Mouse (Mus musculus): ENCODE results near the gene Arpin. TPM values are rescaled to one million over a fixed set of nuclear protein-coding genes. Genes with fewer than 3 reads are reported as not detected.

Arpin gene
- polyA plus RNA-seq, 1 experiment from 2014 or later, result 28.4 TPM

DNA sequence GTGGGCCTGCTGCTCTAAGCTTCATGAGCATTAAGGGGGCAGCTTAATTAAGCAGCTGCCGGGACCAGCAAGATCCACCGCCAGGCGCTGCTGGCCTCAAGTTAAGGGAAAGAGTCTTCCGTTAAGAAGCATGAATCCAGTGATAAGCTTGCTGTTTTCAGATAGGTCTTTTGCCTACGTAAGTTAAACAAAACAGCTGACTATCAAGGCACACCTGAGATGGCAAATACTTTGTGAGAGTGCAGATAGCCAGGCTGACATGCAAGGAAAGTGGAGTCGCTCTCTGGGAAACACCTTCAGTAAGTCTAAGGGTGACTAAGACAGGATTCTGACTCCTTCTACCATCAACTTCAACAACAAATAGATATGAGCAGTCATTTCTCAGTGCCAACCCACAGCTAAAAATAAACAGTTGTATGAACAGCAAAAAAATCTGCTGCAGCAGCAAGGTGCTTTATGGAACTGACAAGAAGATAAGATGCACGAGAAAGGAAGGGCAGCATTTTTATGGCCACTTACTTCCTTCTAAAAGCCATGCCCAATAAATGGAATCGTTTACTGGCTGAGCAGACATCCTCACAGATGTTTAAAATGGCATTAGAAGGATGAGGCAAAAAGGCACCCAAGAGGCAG is 31.9 kb downstream of the Arpin start:
- H3K4me3 ChIP-seq (ENCODE audit: low read length), result no peak overlapping the region
- H3K9me3 ChIP-seq (ENCODE audit: control insufficient read depth, low read length), result no peaks in the 10 kb centered on the region
- peaks cover 4% of the 10 kb centered on the region; the same call in 1 of the 2 replicates for H3K36me3 ChIP-seq (ENCODE audit: control insufficient read depth, insufficient read depth, low read length)
- H3K27ac ChIP-seq (ENCODE audit: low read length), result no peak overlapping the region
- H3K4me1 ChIP-seq (replicated peaks; ENCODE audit: control insufficient read depth, insufficient read depth, low read length), result no peaks in the 10 kb centered on the region
- WGBS, result 81% methylated on average over 8 of the region's 8 CpGs
- H3K9ac ChIP-seq (ENCODE audit: low read length), result no peak overlapping the region
- H3K4me2 ChIP-seq (ENCODE audit: low read depth, low read length), result no peak overlapping the region
- ATAC-seq (ENCODE audit: low read depth), result no peak
- no peaks in the 10 kb centered on the region for H3K27me3 ChIP-seq (ENCODE audit: control insufficient read depth, insufficient read depth, low read depth, low read length)

DNA sequence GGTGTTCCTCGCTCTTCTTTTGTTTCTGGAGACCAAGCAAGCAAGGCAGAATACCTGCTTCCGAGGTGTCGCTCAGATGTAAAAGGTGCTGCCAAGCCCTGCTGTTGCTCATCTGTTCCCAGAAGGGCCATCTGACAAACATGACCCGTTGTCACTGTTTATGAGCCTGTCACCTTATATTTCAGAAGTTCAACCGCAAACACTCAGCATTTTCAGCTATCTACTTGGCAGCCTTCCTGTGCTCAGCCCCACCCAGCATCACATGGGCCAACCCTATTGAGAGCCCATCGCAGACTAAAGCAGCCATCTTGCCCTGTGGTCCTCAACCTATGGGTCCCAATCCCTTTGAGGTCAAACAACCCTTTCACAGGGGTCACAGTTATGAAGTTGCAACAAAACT is 34.4 kb downstream of the Arpin start:
- no peak for ATAC-seq (ENCODE audit: low read depth)
- WGBS, result 84% methylated on average over 6 of the region's 6 CpGs
- H3K4me3 ChIP-seq (ENCODE audit: low read length), result no peak overlapping the region
- no peak overlapping the region for H3K27ac ChIP-seq (ENCODE audit: low read length)
- no peaks in the 10 kb centered on the region for H3K27me3 ChIP-seq (ENCODE audit: control insufficient read depth, insufficient read depth, low read depth, low read length)
- no peak overlapping the region for H3K4me2 ChIP-seq (ENCODE audit: low read depth, low read length)
- no peaks in the 10 kb centered on the region for H3K9me3 ChIP-seq (ENCODE audit: control insufficient read depth, low read length)
- no peak overlapping the region for H3K9ac ChIP-seq (ENCODE audit: low read length)
- H3K36me3 ChIP-seq (ENCODE audit: control insufficient read depth, insufficient read depth, low read length), result peaks cover 4% of the 10 kb centered on the region; the same call in 1 of the 2 replicates
- H3K4me1 ChIP-seq (replicated peaks; ENCODE audit: control insufficient read depth, insufficient read depth, low read length), result no peaks in the 10 kb centered on the region

GRCm38 (mm10) chr7:79895225-79895624 is 39.9 kb downstream of the Arpin start:
- Histone ChIP-seq H3K4me3 (ENCODE audit: low read length) (no peak overlapping the region), H3K36me3 (ENCODE audit: control insufficient read depth, insufficient read depth, low read length) (0 out of 2 replicates have a peak, but pooled peaks cover 2% of the 10 kb centered on the region), H3K27me3 (ENCODE audit: control insufficient read depth, insufficient read depth, low read depth, low read length) (no peaks in the 10 kb centered on the region), H3K27ac (ENCODE audit: low read length) (no peak overlapping the region), H3K4me1 (replicated peaks; ENCODE audit: control insufficient read depth, insufficient read depth, low read length) (peaks cover 2% of the 10 kb centered on the region; the same call in 1 of the 2 replicates), H3K9me3 (ENCODE audit: control insufficient read depth, low read length) (no peaks in the 10 kb centered on the region), H3K4me2 (ENCODE audit: low read depth, low read length) (no peak overlapping the region), H3K9ac (ENCODE audit: low read length) (no peak overlapping the region)
- WGBS, result 87% methylated on average over 3 of the region's 3 CpGs
- no peak for ATAC-seq (ENCODE audit: low read depth)

DNA sequence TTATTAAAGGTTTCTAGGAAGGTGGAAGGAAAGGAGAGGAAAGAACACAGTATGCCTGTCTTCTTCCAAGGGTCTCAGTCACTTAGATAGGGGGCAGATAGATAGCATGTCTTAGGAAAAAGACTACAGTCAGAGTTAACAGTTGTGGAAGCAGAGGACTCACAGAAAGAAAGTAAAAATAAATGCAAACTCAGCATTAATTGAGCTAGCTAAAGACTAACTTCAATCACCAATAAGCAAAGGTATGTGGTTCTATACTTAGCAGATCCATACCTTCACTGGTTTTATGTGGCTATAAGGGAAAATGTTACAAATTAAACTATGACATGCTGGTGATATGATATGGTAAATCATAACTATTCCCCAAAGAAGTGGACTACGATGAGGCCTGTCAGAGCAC is 40.4 kb downstream of the Arpin start:
- no peak overlapping the region for H3K4me2 ChIP-seq (ENCODE audit: low read depth, low read length)
- no peaks in the 10 kb centered on the region for H3K9me3 ChIP-seq (ENCODE audit: control insufficient read depth, low read length)
- WGBS, result 85% methylated on average over 1 of the region's 1 CpGs
- no peak overlapping the region for H3K27ac ChIP-seq (ENCODE audit: low read length)
- H3K4me1 ChIP-seq (replicated peaks; ENCODE audit: control insufficient read depth, insufficient read depth, low read length), result peaks cover 2% of the 10 kb centered on the region; the same call in 1 of the 2 replicates
- no peaks in the 10 kb centered on the region for H3K27me3 ChIP-seq (ENCODE audit: control insufficient read depth, insufficient read depth, low read depth, low read length)
- 0 out of 2 replicates have a peak, but pooled peaks cover 2% of the 10 kb centered on the region for H3K36me3 ChIP-seq (ENCODE audit: control insufficient read depth, insufficient read depth, low read length)
- ATAC-seq (ENCODE audit: low read depth), result no peak
- no peak overlapping the region for H3K9ac ChIP-seq (ENCODE audit: low read length)
- H3K4me3 ChIP-seq (ENCODE audit: low read length), result no peak overlapping the region

DNA sequence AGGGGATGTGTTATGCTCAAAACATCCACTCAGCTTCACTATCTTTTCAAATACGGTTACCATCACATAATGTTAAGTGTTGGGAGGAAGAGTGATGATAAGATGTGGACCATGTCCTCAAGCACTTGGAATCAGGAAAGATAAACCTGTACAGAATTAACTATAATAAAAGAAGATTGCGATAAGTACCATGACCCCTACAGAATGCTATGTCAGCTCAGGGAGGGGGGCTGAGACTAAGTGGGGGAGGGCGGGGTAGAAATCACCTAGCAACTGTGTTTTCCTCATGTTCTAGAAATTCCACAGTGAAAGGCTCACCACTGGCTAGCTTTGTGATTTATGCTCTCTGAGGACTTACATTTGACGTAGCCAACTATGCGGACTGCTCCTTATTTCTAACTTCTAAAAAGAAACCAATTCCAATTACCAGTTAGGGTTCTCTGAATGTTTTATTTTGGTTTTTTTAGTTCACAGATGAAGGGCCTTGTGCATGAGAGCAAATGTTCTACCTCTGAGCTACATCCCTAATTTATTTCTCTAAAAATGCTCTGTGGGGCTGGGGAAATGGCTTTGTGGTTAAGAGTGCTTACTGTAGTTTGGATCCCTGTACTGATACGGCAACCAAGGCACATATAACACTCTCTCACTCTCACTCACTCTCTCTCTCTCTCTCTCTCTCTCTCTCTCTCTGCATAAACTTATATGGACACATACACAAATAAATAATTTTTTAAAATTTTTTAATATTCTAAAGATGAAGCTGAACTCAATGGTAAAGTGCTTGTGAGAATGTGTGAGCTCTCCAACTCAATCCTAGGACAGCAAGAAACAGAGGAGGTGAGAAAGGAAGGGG is 42.4 kb downstream of the Arpin start:
- 63% methylated on average over 6 of the region's 6 CpGs for WGBS
- ATAC-seq (ENCODE audit: low read depth), result 0 out of 2 replicates have a peak, but pooled peaks have one; percentile 37

DNA sequence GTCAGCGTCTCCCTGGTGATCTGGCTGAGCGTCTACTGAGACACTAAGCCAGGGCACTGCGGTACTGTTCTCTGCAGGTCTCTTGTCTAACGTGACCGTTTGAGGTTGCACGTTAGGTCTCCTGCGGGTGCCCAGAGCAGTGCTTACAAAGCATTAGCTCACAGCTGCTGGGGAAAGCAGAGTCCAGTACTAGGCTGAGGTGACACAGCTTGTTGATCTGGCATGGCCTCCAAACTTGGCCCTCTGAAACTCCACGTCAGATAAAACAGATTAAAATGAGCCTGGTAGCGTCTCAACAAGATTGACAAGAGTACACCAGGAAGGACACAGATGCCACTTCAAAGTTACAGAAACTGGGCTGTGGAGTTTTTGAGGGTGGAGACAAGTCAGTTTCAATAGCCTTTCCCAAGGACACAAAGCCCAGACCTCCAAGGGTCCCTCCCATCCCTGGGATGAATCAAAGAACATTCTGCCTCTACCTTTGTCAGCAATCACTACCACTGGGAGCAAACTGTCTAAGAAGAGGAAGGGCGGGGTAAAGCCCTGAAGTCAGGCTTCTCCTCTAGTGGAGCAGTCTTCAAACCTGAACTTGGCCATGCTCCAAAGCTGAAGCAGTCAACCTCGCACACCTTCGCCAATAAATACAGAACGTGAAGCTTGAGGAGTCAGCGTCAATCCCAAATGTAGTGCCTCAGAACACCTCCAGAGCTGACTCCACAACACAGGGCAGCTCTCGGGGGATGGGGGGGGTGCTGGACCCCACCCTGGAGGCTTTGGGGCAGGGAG is 44.5 kb downstream of the Arpin start:
- no peak overlapping the region for H3K9ac ChIP-seq (ENCODE audit: low read length)
- H3K27me3 ChIP-seq (ENCODE audit: control insufficient read depth, insufficient read depth, low read depth, low read length), result no peaks in the 10 kb centered on the region
- 0 out of 2 replicates have a peak, but pooled peaks have one; percentile 24 for ATAC-seq (ENCODE audit: low read depth)
- H3K4me3 ChIP-seq (ENCODE audit: low read length), result no peak overlapping the region
- no peak overlapping the region for H3K4me2 ChIP-seq (ENCODE audit: low read depth, low read length)
- 0 out of 2 replicates have a peak, but pooled peaks cover 2% of the 10 kb centered on the region for H3K36me3 ChIP-seq (ENCODE audit: control insufficient read depth, insufficient read depth, low read length)
- no peaks in the 10 kb centered on the region for H3K9me3 ChIP-seq (ENCODE audit: control insufficient read depth, low read length)
- H3K4me1 ChIP-seq (replicated peaks; ENCODE audit: control insufficient read depth, insufficient read depth, low read length), result peaks cover 2% of the 10 kb centered on the region; the same call in 1 of the 2 replicates
- 70% methylated on average over 15 of the region's 15 CpGs for WGBS
- H3K27ac ChIP-seq (ENCODE audit: low read length), result no peak overlapping the region

More for the DNA sequence above, 42.4 kb downstream of the Arpin start:
- H3K9me3 ChIP-seq (ENCODE audit: control insufficient read depth, low read length), result no peaks in the 10 kb centered on the region
- peaks cover 2% of the 10 kb centered on the region; the same call in 1 of the 2 replicates for H3K4me1 ChIP-seq (replicated peaks; ENCODE audit: control insufficient read depth, insufficient read depth, low read length)
- H3K4me3 ChIP-seq (ENCODE audit: low read length), result no peak overlapping the region
- no peak overlapping the region for H3K4me2 ChIP-seq (ENCODE audit: low read depth, low read length)
- 0 out of 2 replicates have a peak, but pooled peaks cover 2% of the 10 kb centered on the region for H3K36me3 ChIP-seq (ENCODE audit: control insufficient read depth, insufficient read depth, low read length)
- no peak overlapping the region for H3K9ac ChIP-seq (ENCODE audit: low read length)
- no peak overlapping the region for H3K27ac ChIP-seq (ENCODE audit: low read length)
- no peaks in the 10 kb centered on the region for H3K27me3 ChIP-seq (ENCODE audit: control insufficient read depth, insufficient read depth, low read depth, low read length)

DNA sequence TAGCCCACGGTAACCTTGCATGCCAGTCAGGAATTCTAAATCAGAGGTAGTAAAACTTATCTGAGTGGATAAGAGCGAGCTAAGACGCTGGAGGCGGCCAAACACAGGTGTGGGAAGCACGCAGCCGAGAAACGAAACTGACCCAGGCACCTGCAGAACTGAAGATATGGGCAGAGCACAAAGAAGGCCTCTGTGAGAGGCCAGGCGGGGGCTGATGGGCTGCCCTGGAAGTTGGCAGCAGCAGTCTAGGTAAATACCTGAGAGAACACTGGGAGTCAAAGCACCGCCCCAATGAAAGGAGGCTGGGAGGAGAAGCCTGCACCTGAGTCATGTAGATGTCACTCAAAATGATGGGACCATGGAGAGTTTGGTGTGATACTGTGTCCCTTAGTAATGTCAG is 46.6 kb downstream of the Arpin start:
- Histone ChIP-seq H3K9me3 (ENCODE audit: control insufficient read depth, low read length) (no peaks in the 10 kb centered on the region), H3K4me3 (ENCODE audit: low read length) (no peak overlapping the region), H3K9ac (ENCODE audit: low read length) (no peak overlapping the region), H3K4me1 (replicated peaks; ENCODE audit: control insufficient read depth, insufficient read depth, low read length) (peaks cover 2% of the 10 kb centered on the region; the same call in 1 of the 2 replicates), H3K4me2 (ENCODE audit: low read depth, low read length) (peak overlapping the region; percentile 28), H3K36me3 (ENCODE audit: control insufficient read depth, insufficient read depth, low read length) (no peaks in the 10 kb centered on the region; the same call in 1 of the 2 replicates), H3K27ac (ENCODE audit: low read length) (peak overlapping the region; percentile 41), H3K27me3 (ENCODE audit: control insufficient read depth, insufficient read depth, low read depth, low read length) (no peaks in the 10 kb centered on the region)
- peak; percentile 80 for ATAC-seq (ENCODE audit: low read depth)
- 52% methylated on average over 9 of the region's 9 CpGs for WGBS

- WGBS, result 84% methylated on average over 7 of the region's 7 CpGs
- Histone ChIP-seq H3K4me3 (ENCODE audit: low read length) (no peak overlapping the region), H3K27me3 (ENCODE audit: control insufficient read depth, insufficient read depth, low read depth, low read length) (no peaks in the 10 kb centered on the region), H3K4me1 (replicated peaks; ENCODE audit: control insufficient read depth, insufficient read depth, low read length) (no peaks in the 10 kb centered on the region), H3K27ac (ENCODE audit: low read length) (no peak overlapping the region), H3K9ac (ENCODE audit: low read length) (no peak overlapping the region), H3K9me3 (ENCODE audit: control insufficient read depth, low read length) (no peaks in the 10 kb centered on the region), H3K36me3 (ENCODE audit: control insufficient read depth, insufficient read depth, low read length) (peaks cover 7% of the 10 kb centered on the region), H3K4me2 (ENCODE audit: low read depth, low read length) (no peak overlapping the region)
- ATAC-seq (ENCODE audit: low read depth), result no peak
Measured at GRCm38 (mm10) chr7:79883613-79884334, 51.4 kb downstream of the Arpin start.

Data from lung, embryonic 16.5 days (tissue).